Mouse (Mus musculus): ENCODE data around the gene Spc24. TPM values are rescaled to one million over a fixed set of nuclear protein-coding genes. Genes with fewer than 3 reads are reported as not detected.

Gene Spc24
- polyA plus RNA-seq, 1 experiment from 2014 or later = 175 TPM

GRCm38 (mm10) chr9:21709340-21709739 is 50.8 kb downstream of the Spc24 start:
- H3K27me3 ChIP-seq (ENCODE audit: low read depth, poor library complexity, severe bottlenecking) = no peaks in the 10 kb centered on the region
- no peaks in the 10 kb centered on the region for H3K4me1 ChIP-seq
- H3K9me3 ChIP-seq (replicated peaks) = peaks cover 4% of the 10 kb centered on the region; the same call in 1 of the 2 replicates
- no peak overlapping the region for H3K27ac ChIP-seq (replicated peaks)
- H3K4me3 ChIP-seq = no peak overlapping the region
- DNase-seq (ENCODE audit: low spot score) = no peak
- WGBS = 85% methylated on average over 3 of the region's 3 CpGs
- peaks cover 71% of the 10 kb centered on the region for H3K36me3 ChIP-seq

GRCm38 (mm10) chr9:21706586-21707265 is 53.4 kb downstream of the Spc24 start:
- 91% methylated on average over 8 of the region's 8 CpGs for WGBS
- Histone ChIP-seq H3K27me3 (ENCODE audit: low read depth, poor library complexity, severe bottlenecking) (no peaks in the 10 kb centered on the region), H3K9me3 (replicated peaks) (no peaks in the 10 kb centered on the region; the same call in 1 of the 2 replicates), H3K36me3 (peaks cover 84% of the 10 kb centered on the region), H3K4me1 (no peaks in the 10 kb centered on the region), H3K27ac (replicated peaks) (no peak overlapping the region), H3K4me3 (no peak overlapping the region)
- no peak for DNase-seq (ENCODE audit: low spot score)

- no peak overlapping the region for H3K27ac ChIP-seq (replicated peaks)
- H3K9me3 ChIP-seq (replicated peaks) = no peaks in the 10 kb centered on the region; the same call in 1 of the 2 replicates
- DNase-seq (ENCODE audit: low spot score) = no peak
- H3K36me3 ChIP-seq = peaks cover 90% of the 10 kb centered on the region
- 89% methylated on average over 4 of the region's 4 CpGs for WGBS
- no peaks in the 10 kb centered on the region for H3K27me3 ChIP-seq (ENCODE audit: low read depth, poor library complexity, severe bottlenecking)
- no peaks in the 10 kb centered on the region for H3K4me1 ChIP-seq
- H3K4me3 ChIP-seq = no peak overlapping the region
Measured at GRCm38 (mm10) chr9:21706085-21706484, 54.0 kb downstream of the Spc24 start.

Small RNA genes within 50 kb of the gene (microRNA-seq; reads per million reads assigned to microRNA genes)
- gene Mir7083 = 5.7 reads per million, percentile 13 among the genes with 10 or more reads in this experiment

Other genes starting within 250 kb of the Spc24 start
- 6.0 and 7.1 TPM in 2 replicates for gene AB124611, start 234.1 kb downstream of the Spc24 start, polyA plus RNA-seq (2016; fragmentation: Nextera tagmentation; extraction: Ambion mirVana)
- gene Carm1, start 213.4 kb downstream of the Spc24 start, polyA plus RNA-seq (2016; fragmentation: Nextera tagmentation; extraction: Ambion mirVana) = 54.3 and 57.5 TPM in 2 replicates
- gene Timm29, start 167.6 kb downstream of the Spc24 start, polyA plus RNA-seq (2016; fragmentation: Nextera tagmentation; extraction: Ambion mirVana) = 32.0 and 37.1 TPM in 2 replicates
- gene Yipf2, start 167.5 kb downstream of the Spc24 start, polyA plus RNA-seq (2016; fragmentation: Nextera tagmentation; extraction: Ambion mirVana) = 20.4 and 21.6 TPM in 2 replicates
- 139 and 162 TPM in 2 replicates for gene Smarca4, start 144.1 kb downstream of the Spc24 start, polyA plus RNA-seq (2016; fragmentation: Nextera tagmentation; extraction: Ambion mirVana)
- 52.2 and 58.9 TPM in 2 replicates for gene Ldlr, start 36.8 kb downstream of the Spc24 start, polyA plus RNA-seq (2016; fragmentation: Nextera tagmentation; extraction: Ambion mirVana)
- 8.6 and 9.5 TPM in 2 replicates for gene Kank2, start 38.4 kb upstream of the Spc24 start, polyA plus RNA-seq (2016; fragmentation: Nextera tagmentation; extraction: Ambion mirVana)
- gene Angptl8, start 75.2 kb upstream of the Spc24 start, polyA plus RNA-seq (2016; fragmentation: Nextera tagmentation; extraction: Ambion mirVana) = 0.47 and 0.83 TPM in 2 replicates
- 22.0 and 23.5 TPM in 2 replicates for gene Dock6, start 92.3 kb upstream of the Spc24 start, polyA plus RNA-seq (2016; fragmentation: Nextera tagmentation; extraction: Ambion mirVana)
- gene Rab3d, start 157.9 kb upstream of the Spc24 start, polyA plus RNA-seq (2016; fragmentation: Nextera tagmentation; extraction: Ambion mirVana) = 8.3 and 9.7 TPM in 2 replicates
- 4.2 and 4.6 TPM in 2 replicates for gene Ccdc159, start 167.2 kb upstream of the Spc24 start, polyA plus RNA-seq (2016; fragmentation: Nextera tagmentation; extraction: Ambion mirVana)
- gene Tmem205, start 167.3 kb upstream of the Spc24 start, polyA plus RNA-seq (2016; fragmentation: Nextera tagmentation; extraction: Ambion mirVana) = 39.0 and 39.2 TPM in 2 replicates
- 14.7 and 22.4 TPM in 2 replicates for gene Plppr2, start 176.7 kb upstream of the Spc24 start, polyA plus RNA-seq (2016; fragmentation: Nextera tagmentation; extraction: Ambion mirVana)
- 8.1 and 8.6 TPM in 2 replicates for gene Swsap1, start 195.5 kb upstream of the Spc24 start, polyA plus RNA-seq (2016; fragmentation: Nextera tagmentation; extraction: Ambion mirVana)
- gene Epor, start 203.2 kb upstream of the Spc24 start, polyA plus RNA-seq (2016; fragmentation: Nextera tagmentation; extraction: Ambion mirVana) = 8.9 and 10.2 TPM in 2 replicates
- gene Rgl3, start 229.1 kb upstream of the Spc24 start, polyA plus RNA-seq (2016; fragmentation: Nextera tagmentation; extraction: Ambion mirVana) = 3.0 and 3.7 TPM in 2 replicates
- 5.7 and 6.3 TPM in 2 replicates for gene Ccdc151, start 242.3 kb upstream of the Spc24 start, polyA plus RNA-seq (2016; fragmentation: Nextera tagmentation; extraction: Ambion mirVana)
- gene Prkcsh, start 242.5 kb upstream of the Spc24 start, polyA plus RNA-seq (2016; fragmentation: Nextera tagmentation; extraction: Ambion mirVana) = 108 and 112 TPM in 2 replicates

All from midbrain, embryonic 10.5 days (tissue).